Mouse (Mus musculus) heart, postnatal 0 days (tissue): ENCODE data around the gene Pola2.

Source experiments
- CTCF ChIP-seq: IDR thresholded peaks from 2 replicates; pipeline ENCODE4 v1.5.1; 2016; ENCODE audit warnings: antibody characterized with exemption, control low read depth, low read depth
- EP300 ChIP-seq: IDR thresholded peaks from 2 replicates; pipeline ENCODE4 v1.6.1; 2016; ENCODE audit warnings: antibody characterized with exemption, low read depth

- TF ChIP-seq EP300 = no peak
- no peak for TF ChIP-seq CTCF
These were observed 26.7 kb downstream of the Pola2 start for GRCm38 (mm10) chr19:5937095-5937835.
